Comparison of ENCODE assay signal across 21 mouse cellular contexts in genomic region chr1:138250951-138251350, GRCm38 (mm10). TPM values are rescaled to one million over a fixed set of nuclear protein-coding genes. Genes with fewer than 3 reads are reported as not detected.
DNase-seq lines count a peak whose midpoint lies in the region; ATAC-seq lines count a peak whose summit lies in the region.
"Had no signal": no experiment of that assay in that cellular context is flagged by ENCODE, and none has a peak within 500 bp of the region (broad histone marks: within the 10 kb centered on the region; RNA-seq: fewer than 3 reads in every experiment).

No protein-coding gene starts in this region.

- peak; percentile 45 for DNase-seq in thymus, postnatal 14 days
- no peak for DNase-seq in thymus, postnatal 36 days
- peak; percentile 22 to 43 for DNase-seq in CD8-positive naive resting alpha-beta T cell, adult 2 months (ENCODE audit: low read depth in 2 of 2, low spot score in 2 of 2)
- peak; percentile 73 for DNase-seq in naive thymus-derived CD4-positive, alpha-beta T cell, adult 2 months (ENCODE audit: low read depth)
- no peak for DNase-seq in embryo, embryonic 10.5 days (ENCODE audit: low spot score)
- DNase-seq: adrenal gland, postnatal 14 days; cerebellum, adult 11-12 months; cerebellum, adult 9-10 months; cerebellum, postnatal 25 days; gastrocnemius, postnatal 10 days; heart, adult 2 months; heart, postnatal 14 days had no signal

- no peak for ATAC-seq in inflammation-experienced regulatory T-cells, adult 6 months
- ATAC-seq: forebrain, embryonic 16.5 days had no signal

RNA-seq across cellular contexts. Expression of gene Atp6v1g3, which starts 22.6 kb away (rescaled TPM):
- 1 to 10 TPM in 1 of 3 experiments, under 1 TPM in 2; 0.50 to 2.9 (median 0.82) TPM for polyA plus RNA-seq in inflammation-experienced regulatory T-cells, adult 6 months (2017; shearing (Covaris generic))
- polyA plus RNA-seq: cortical plate, adult 2 months; embryonic facial prominence, embryonic 13.5 days; forebrain, embryonic 12.5 days; forebrain, embryonic 16.5 days; frontal cortex, adult 2 months; heart, adult 2 months; heart, embryonic 11.5 days; heart, embryonic 15.5 days; hindbrain, embryonic 13.5 days had no signal

Comparison
In these comparisons a context has a peak if more than half of its experiments do, and no peak if none do; other contexts are left out.
1. DNase-seq: peak in thymus, postnatal 14 days (single experiment), CD8-positive naive resting alpha-beta T cell, adult 2 months (2 of 2) and naive thymus-derived CD4-positive, alpha-beta T cell, adult 2 months (single experiment); none in thymus, postnatal 36 days (0 of 2) and embryo, embryonic 10.5 days (single experiment).